Mouse (Mus musculus) adrenal gland, postnatal 25 days (tissue): ENCODE measurements at regions not wholly inside any gene's neighbourhood (a gene's known extent, or its start where the extent isn't known, plus 50 kb on each side); places are given as distances from the start of the nearest gene placed in this dataset.
A peak's percentile ranks its signal among the peaks of the same experiment; 100 is the strongest.

ENCODE experiments used
- DNase-seq: peaks from one replicate; pipeline ENCODE4 v3.0.0; 2021; ENCODE audit warnings: mixed read lengths

- peak; percentile 68 for DNase-seq
These were observed 118.3 kb downstream of the S1pr1 start for GRCm38 (mm10) chr3:115596523-115596922.

- DNase-seq = no peak
These were observed 124.2 kb downstream of the S1pr1 start for GRCm38 (mm10) chr3:115590716-115591115.

- no peak for DNase-seq
These were observed 126.3 kb downstream of the S1pr1 start for GRCm38 (mm10) chr3:115588585-115588984.

GRCm38 (mm10) chr3:115580131-115580932 lies 134.5 kb downstream of the S1pr1 start:
- DNase-seq = no peak

GRCm38 (mm10) chr3:115575371-115575770 lies 139.5 kb downstream of the S1pr1 start:
- no peak for DNase-seq

GRCm38 (mm10) chr3:115562735-115563134 lies 152.1 kb downstream of the S1pr1 start:
- DNase-seq = no peak

- DNase-seq = no peak
These were observed 159.8 kb downstream of the S1pr1 start for GRCm38 (mm10) chr3:115554809-115555708.

GRCm38 (mm10) chr3:115553848-115554515 lies 160.9 kb downstream of the S1pr1 start:
- DNase-seq = no peak

- no peak for DNase-seq
These were observed 173.1 kb downstream of the S1pr1 start for GRCm38 (mm10) chr3:115541789-115542188.

- DNase-seq = no peak
These were observed 176.5 kb downstream of the S1pr1 start for GRCm38 (mm10) chr3:115538355-115538754.

- no peak for DNase-seq
These were observed 182.6 kb downstream of the S1pr1 start for GRCm38 (mm10) chr3:115532141-115532735.

GRCm38 (mm10) chr3:115530441-115530840 lies 184.4 kb downstream of the S1pr1 start:
- no peak for DNase-seq

GRCm38 (mm10) chr3:115529918-115530317 lies 185.0 kb downstream of the S1pr1 start:
- no peak for DNase-seq

- no peak for DNase-seq
These were observed 191.4 kb downstream of the S1pr1 start for GRCm38 (mm10) chr3:115523515-115523914.

GRCm38 (mm10) chr3:115515645-115516044 lies 199.2 kb downstream of the S1pr1 start:
- DNase-seq = no peak

GRCm38 (mm10) chr3:115509658-115510057 lies 205.2 kb downstream of the S1pr1 start:
- no peak for DNase-seq

GRCm38 (mm10) chr3:115497420-115497819 lies 217.5 kb downstream of the S1pr1 start:
- DNase-seq = no peak

- no peak for DNase-seq
These were observed 218.8 kb downstream of the S1pr1 start for GRCm38 (mm10) chr3:115496110-115496509.

GRCm38 (mm10) chr3:115495692-115496091 lies 219.2 kb downstream of the S1pr1 start:
- no peak for DNase-seq

GRCm38 (mm10) chr3:115468980-115469379 lies 245.9 kb downstream of the S1pr1 start:
- no peak for DNase-seq

- no peak for DNase-seq
These were observed 247.0 kb downstream of the S1pr1 start for GRCm38 (mm10) chr3:115467850-115468249.

- no peak for DNase-seq
These were observed 252.2 kb downstream of the S1pr1 start for GRCm38 (mm10) chr3:115462623-115463022.
